Mouse (Mus musculus): Measurements from ENCODE around the gene Gm10053. TPM values are rescaled to one million over a fixed set of nuclear protein-coding genes. Genes with fewer than 3 reads are reported as not detected.

Gene Gm10053
- total and polyA plus RNA-seq, 2 experiments from 2014 or later = 40.3 to 363 TPM

DNA sequence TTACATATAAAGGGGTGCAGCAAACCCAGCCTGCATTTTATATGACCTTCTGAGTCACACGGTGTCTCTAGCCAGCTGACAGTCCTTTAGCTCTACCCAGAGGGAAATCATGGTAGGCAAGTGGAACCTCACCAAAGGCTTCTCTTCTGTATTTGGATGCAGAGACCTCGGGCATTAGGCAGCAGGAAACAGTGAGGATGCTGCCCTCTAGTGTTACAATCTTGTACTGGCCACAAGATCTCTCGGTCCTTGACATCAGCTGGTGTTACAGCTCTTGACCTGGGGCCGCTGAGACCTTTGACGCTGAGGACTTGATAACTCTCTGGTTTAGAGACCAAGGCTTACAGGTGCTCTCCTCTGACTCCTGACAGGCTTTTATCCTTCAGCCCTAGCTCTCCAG, 10.0 kb downstream of the Gm10053 start:
- Histone ChIP-seq H3K27me3 (ENCODE audit: insufficient read depth, low read length) (no peaks in the 10 kb centered on the region), H3K9ac (replicated peaks; ENCODE audit: low read length) (no peak overlapping the region), H3K36me3 (ENCODE audit: insufficient read depth, low read length) (no peaks in the 10 kb centered on the region), H3K9me3 (ENCODE audit: low read length) (no peaks in the 10 kb centered on the region), H3K27ac (no peak overlapping the region), H3K4me3 (ENCODE audit: low read length) (no peak overlapping the region), H3K4me1 (ENCODE audit: insufficient read depth, low read length) (no peaks in the 10 kb centered on the region), H3K4me2 (ENCODE audit: low read depth, low read length) (no peak overlapping the region)
- WGBS = 10% methylated on average over 5 of the region's 5 CpGs
- peak; percentile 93 for TF ChIP-seq CTCF (IDR thresholded peaks at IDR 0.05; ENCODE audit: low read depth)
- DNase-seq (ENCODE audit: low spot score) (peak; percentile 81), ATAC-seq (peak; percentile 64; the same call in 1 of the 2 replicates)

DNA sequence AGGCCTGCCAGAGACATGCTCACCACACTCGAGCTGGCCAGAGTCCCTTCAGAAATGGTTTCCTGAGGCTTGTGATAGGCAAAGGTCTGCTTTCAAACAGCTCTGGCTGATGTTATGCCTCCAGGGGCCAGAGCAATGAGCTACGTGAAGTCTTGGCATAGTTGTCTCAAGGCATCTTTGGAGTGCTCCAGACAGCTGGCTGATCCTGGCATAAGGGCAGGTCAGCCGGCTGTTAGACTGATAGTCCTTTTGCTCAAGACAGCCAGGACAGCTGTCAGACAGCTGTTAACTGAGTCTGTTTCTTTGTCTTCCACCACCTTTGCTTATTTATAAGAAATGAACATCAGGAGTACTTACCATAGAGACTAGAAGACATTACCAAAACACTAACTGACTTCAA, 11.4 kb downstream of the Gm10053 start:
- H3K9me3 ChIP-seq (ENCODE audit: low read length) = no peaks in the 10 kb centered on the region
- 84% methylated on average over 3 of the region's 3 CpGs for WGBS
- no peak overlapping the region for H3K9ac ChIP-seq (replicated peaks; ENCODE audit: low read length)
- no peak for ATAC-seq
- no peak overlapping the region for H3K4me2 ChIP-seq (ENCODE audit: low read depth, low read length)
- no peaks in the 10 kb centered on the region for H3K27me3 ChIP-seq (ENCODE audit: insufficient read depth, low read length)
- no peak overlapping the region for H3K4me3 ChIP-seq (ENCODE audit: low read length)
- H3K4me1 ChIP-seq (ENCODE audit: insufficient read depth, low read length) = no peaks in the 10 kb centered on the region
- no peak for TF ChIP-seq CTCF (IDR thresholded peaks at IDR 0.05; ENCODE audit: low read depth)
- DNase-seq (ENCODE audit: low spot score) = no peak
- no peak overlapping the region for H3K27ac ChIP-seq
- no peaks in the 10 kb centered on the region for H3K36me3 ChIP-seq (ENCODE audit: insufficient read depth, low read length)

DNA sequence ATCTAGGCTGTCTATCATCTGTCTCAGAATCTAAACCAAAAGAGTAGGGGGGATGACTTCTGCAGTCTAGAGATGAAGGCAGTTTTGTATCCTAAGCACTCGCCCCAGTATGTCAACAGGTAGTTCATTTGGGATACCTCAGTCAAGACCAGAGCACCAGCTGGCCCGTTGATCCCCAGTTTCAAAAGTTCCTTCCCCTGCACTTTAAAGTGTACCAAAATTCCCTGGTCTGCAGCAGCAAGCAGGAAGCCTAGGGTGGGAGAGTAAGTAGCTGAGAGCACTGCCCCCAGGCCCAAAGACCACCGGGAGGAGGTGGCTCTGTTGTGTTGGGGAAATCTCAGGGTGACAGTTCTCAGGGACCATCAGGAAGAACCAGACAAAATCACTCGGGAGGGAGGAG, 21.1 kb downstream of the Gm10053 start:
- no peak overlapping the region for H3K4me2 ChIP-seq (ENCODE audit: low read depth, low read length)
- no peaks in the 10 kb centered on the region for H3K9me3 ChIP-seq (ENCODE audit: low read length)
- H3K27me3 ChIP-seq (ENCODE audit: insufficient read depth, low read length) = peaks cover 43% of the 10 kb centered on the region
- H3K4me3 ChIP-seq (ENCODE audit: low read length) = no peak overlapping the region
- no peak overlapping the region for H3K27ac ChIP-seq
- DNase-seq (ENCODE audit: low spot score) (no peak), ATAC-seq (no peak)
- no peak overlapping the region for H3K9ac ChIP-seq (replicated peaks; ENCODE audit: low read length)
- no peak for TF ChIP-seq CTCF (IDR thresholded peaks at IDR 0.05; ENCODE audit: low read depth)
- 21% methylated on average over 4 of the region's 4 CpGs for WGBS
- H3K36me3 ChIP-seq (ENCODE audit: insufficient read depth, low read length) = no peaks in the 10 kb centered on the region
- no peaks in the 10 kb centered on the region for H3K4me1 ChIP-seq (ENCODE audit: insufficient read depth, low read length)

DNA sequence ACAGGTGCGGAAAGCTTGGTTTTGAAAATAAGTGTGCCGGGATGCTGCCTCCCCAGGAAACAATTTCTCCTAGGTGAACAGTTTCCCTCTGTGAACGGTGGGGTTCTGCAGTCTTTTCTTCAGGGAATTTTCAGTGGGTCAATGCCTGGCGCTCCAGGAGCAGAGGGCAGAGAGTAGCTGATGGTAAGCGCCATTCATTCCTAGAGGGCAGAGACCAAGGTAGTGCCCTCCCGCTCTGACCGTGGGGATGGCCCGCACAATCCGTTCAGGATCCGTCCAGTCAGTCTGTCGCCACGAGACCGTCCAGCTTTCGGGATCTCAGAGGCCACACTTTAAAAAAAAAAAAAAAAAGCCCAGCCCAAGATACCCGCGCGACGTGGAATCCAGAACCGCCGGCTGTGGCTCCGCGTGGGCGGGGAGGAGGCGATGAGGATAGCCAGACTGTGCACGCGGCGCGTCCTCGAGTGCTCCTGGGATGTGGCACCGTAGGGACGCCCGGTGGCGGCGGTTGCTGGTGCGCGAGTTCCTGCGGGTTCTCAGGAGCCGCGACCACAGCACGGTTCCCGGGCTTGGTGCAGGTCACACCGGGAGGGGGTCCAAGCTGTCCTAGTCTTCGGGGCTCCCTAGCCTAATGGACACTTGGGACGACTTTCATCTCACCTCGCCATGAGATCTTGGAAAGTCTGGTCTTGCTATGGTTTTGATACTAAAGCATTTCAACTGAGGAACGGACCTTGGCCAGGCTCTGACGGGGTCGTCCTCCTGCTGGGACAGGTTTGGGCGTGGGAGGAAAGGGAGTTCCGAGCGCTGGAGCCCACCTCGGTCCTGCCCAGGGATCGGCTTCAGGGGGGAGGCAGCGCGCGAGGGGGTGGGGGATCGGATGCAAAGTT, 21.8 kb downstream of the Gm10053 start:
- Histone ChIP-seq H3K27ac (no peak overlapping the region), H3K4me3 (ENCODE audit: low read length) (peak overlapping the region; percentile 18), H3K9ac (replicated peaks; ENCODE audit: low read length) (no peak overlapping the region), H3K9me3 (ENCODE audit: low read length) (no peaks in the 10 kb centered on the region), H3K4me1 (ENCODE audit: insufficient read depth, low read length) (no peaks in the 10 kb centered on the region), H3K27me3 (ENCODE audit: insufficient read depth, low read length) (peaks cover 51% of the 10 kb centered on the region), H3K36me3 (ENCODE audit: insufficient read depth, low read length) (no peaks in the 10 kb centered on the region), H3K4me2 (ENCODE audit: low read depth, low read length) (peak overlapping the region; percentile 40; the same call in 1 of the 2 replicates)
- ATAC-seq (no peak), DNase-seq (ENCODE audit: low spot score) (no peak)
- TF ChIP-seq CTCF (IDR thresholded peaks at IDR 0.05; ENCODE audit: low read depth) = no peak
- WGBS = 2% methylated on average over 57 of the region's 57 CpGs

DNA sequence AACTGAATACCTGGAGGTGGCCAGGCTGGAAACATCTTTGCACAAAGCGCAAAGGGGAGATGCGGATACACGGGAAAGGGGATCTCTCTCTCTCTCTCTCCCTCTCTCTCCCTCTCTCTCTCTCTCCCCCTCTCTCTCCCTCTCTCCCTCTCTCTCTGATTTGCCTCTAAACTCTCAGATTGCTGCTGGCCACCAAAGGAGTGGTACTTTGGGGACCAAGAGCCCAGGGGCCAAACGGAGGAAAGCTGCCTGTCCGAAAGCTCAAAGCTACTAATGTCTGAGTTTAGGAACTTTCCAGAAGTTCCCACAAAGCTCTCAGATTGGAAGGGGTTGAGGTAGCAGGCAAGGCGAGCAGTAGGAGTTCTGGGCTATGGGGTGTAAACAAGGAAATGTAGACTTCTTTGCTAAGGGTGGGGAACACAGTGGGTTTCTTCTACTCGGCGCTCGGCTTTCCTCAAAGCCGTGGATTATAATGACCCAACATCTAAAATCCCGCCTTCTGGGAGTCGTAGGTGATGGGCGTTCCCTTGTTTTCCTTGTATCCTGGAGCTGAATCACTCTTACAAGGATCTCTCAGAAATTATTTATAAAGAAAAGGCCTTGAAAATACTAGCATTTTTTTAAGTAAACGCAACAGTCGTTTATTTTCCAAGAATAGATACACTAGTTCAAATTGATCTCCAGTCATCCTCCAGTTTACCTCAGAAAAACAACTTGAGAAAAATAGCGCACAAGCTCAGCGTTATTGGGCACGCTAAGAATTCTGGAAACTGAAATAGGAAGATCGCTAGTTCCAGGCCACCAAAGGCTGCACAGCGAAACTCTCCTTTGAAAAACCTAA, 22.6 kb downstream of the Gm10053 start:
- no peak for TF ChIP-seq CTCF (IDR thresholded peaks at IDR 0.05; ENCODE audit: low read depth)
- Histone ChIP-seq H3K4me1 (ENCODE audit: insufficient read depth, low read length) (no peaks in the 10 kb centered on the region), H3K4me2 (ENCODE audit: low read depth, low read length) (no peak overlapping the region), H3K27me3 (ENCODE audit: insufficient read depth, low read length) (peaks cover 59% of the 10 kb centered on the region), H3K27ac (no peak overlapping the region), H3K9me3 (ENCODE audit: low read length) (no peaks in the 10 kb centered on the region), H3K36me3 (ENCODE audit: insufficient read depth, low read length) (no peaks in the 10 kb centered on the region), H3K4me3 (ENCODE audit: low read length) (no peak overlapping the region), H3K9ac (replicated peaks; ENCODE audit: low read length) (no peak overlapping the region)
- 2% methylated on average over 20 of the region's 20 CpGs for WGBS
- DNase-seq (ENCODE audit: low spot score) (no peak), ATAC-seq (no peak)

DNA sequence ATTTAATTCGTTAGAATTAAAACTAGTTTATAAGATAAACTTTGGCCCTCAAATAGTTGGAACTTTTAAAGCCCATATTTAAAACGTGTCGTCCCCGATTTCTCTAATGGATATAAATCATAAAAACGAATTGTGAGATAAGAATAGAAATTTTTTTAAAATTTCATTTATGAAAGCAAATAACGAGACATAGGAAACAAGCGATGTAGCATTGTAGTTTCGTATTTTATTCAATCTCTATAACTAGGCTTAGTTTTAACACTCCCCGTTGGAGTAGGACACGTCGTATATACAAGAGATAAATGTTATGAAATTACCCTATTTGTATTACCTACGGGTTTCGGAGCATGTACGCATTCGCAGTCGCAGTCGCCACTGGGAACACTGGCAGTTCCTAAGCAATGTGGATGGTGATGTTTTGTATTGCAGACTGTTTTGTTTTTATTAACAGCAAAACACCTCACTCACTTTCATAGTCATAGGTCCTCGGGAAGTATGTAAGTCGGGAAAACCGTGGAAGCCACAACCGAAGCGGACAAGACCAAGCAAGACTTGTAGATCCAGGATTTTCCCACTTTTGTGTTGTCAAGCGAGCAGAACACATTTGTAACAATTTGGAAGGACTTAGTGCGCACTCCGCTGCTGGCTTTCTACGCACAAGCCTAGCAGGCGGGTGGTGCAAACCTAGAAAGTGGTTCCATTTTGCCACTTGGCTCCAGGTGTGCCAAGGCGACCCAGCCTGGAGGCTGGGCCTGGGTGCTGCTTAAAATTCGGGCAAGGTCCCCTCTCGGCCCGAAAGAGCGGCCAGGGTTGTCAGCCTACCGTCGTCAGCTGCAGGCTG, 23.5 kb downstream of the Gm10053 start:
- DNase-seq (ENCODE audit: low spot score) (peak; percentile 12), ATAC-seq (no peak)
- peak overlapping the region; percentile 56 for H3K4me2 ChIP-seq (ENCODE audit: low read depth, low read length)

More for the DNA sequence above, 23.5 kb downstream of the Gm10053 start:
- H3K4me1 ChIP-seq (ENCODE audit: insufficient read depth, low read length) = no peaks in the 10 kb centered on the region
- no peaks in the 10 kb centered on the region for H3K9me3 ChIP-seq (ENCODE audit: low read length)
- H3K27ac ChIP-seq = no peak overlapping the region
- no peak overlapping the region for H3K9ac ChIP-seq (replicated peaks; ENCODE audit: low read length)
- no peaks in the 10 kb centered on the region for H3K36me3 ChIP-seq (ENCODE audit: insufficient read depth, low read length)
- H3K27me3 ChIP-seq (ENCODE audit: insufficient read depth, low read length) = peaks cover 61% of the 10 kb centered on the region
- WGBS = 2% methylated on average over 34 of the region's 34 CpGs
- TF ChIP-seq CTCF (IDR thresholded peaks at IDR 0.05; ENCODE audit: low read depth) = no peak
- peak overlapping the region; percentile 32 for H3K4me3 ChIP-seq (ENCODE audit: low read length)
